Mouse (Mus musculus) cortical plate, adult 2 months (tissue): ENCODE results near the gene Zfp687.
"Not testable (repeated sequence)": the region's sequence is repeated elsewhere in the genome, so short reads cannot be mapped to it uniquely, and the experiment has no call there.

Experiments
- CTCF ChIP-seq: fragments of 200-500 bp; IDR thresholded peaks from 2 replicates; pipeline ENCODE4 v1.5.1; 2011; ENCODE audit warnings: mild to moderate bottlenecking, control low read depth, low read length; ENCODE audit not compliant: insufficient read depth; ENCODE audit errors: extremely low read depth
- POLR2A ChIP-seq: fragments of 200-500 bp; IDR thresholded peaks from 2 replicates; pipeline ENCODE4 v1.6.1; 2011; ENCODE audit warnings: mild to moderate bottlenecking, low read length, control low read depth; ENCODE audit not compliant: insufficient read depth; ENCODE audit errors: extremely low read depth

DNA sequence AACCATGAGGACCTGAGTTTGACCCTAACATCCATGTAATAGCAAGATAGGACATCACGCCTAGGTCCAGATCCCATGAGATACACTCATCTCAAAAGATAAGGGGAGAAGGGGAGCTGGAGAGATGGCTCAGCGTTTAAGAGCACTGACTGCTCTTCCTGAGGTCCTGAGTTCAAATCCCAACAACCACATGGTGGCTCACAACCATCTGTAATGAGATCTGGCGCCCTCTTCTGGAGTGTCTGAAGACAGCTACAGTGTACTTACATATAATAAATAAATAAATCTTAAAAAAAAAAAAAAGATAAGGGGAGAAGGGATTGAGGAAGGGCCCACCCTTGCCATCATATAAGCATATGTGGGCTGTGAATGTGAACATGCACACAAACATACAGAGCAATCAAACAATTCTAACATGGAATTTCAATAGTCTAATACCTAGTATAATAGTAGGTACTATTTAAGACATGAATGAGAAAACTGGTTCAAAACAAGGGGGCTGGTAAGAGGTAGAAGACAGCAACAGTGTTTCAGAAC, 14.1 kb upstream of the Zfp687 start:
- TF ChIP-seq CTCF, POLR2A: not testable (repeated sequence)
